Mouse (Mus musculus) lung, postnatal 25 days (tissue): Measurements from ENCODE around the gene Fndc10.
"Not testable (repeated sequence)": the region's sequence is repeated elsewhere in the genome, so short reads cannot be mapped to it uniquely, and the experiment has no call there.

ENCODE experiments used
- DNase-seq: peaks from one replicate; pipeline ENCODE4 v3.0.0; 2022; ENCODE audit warnings: low spot score

Gene Fndc10

DNA sequence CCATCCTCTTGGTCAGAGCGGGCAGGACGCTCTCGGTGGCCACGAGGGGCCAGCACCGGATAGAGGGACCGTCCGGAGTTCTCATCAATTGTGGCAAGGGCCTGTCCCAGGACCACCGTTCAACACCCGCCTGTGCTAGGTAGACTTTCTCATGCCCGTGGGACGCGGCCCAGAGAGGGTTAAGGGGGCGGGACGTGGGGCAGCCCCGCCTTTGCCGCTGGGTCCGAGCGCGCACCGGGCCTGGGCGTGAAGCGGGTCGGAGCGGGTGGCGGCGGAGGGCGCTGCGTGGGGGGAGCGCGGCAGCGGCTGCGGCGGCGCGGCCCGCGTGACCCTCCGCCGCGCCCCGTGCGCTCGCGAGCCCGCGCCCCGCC lies at the start of gene Fndc10:
Gene Fndc10 (plus strand): TSS at position 232 of the 371 bp plus-strand sequence.
- DNase-seq, result peak; percentile 32

- not testable (repeated sequence) for DNase-seq
Observed at GRCm38 (mm10) chr4:155645308-155645707, 48.8 kb upstream of the Fndc10 start, which contains the start of gene Gm10563. Gm10563 (minus strand) TSS chr4:155645408.

DNA sequence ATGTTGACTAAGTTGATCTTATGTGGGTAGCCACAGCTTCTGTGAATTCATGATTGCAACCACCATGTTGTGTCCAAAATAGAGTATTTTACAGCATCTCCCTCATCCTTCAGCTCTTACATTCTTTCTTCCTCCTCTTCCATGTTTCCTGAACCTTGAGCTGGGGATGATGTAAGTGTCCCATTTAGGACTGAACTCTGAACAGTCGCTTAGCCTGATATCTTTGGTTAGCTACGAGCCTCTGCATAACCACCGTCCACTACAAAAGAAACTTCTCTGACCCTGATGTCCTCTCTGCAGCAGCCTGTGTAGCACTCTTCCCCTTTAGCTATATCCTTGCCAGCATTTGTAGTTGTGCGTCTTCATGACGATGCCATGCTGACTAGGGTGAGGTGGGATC lies 48.4 kb upstream of the Fndc10 start:
- DNase-seq, result no peak

DNA sequence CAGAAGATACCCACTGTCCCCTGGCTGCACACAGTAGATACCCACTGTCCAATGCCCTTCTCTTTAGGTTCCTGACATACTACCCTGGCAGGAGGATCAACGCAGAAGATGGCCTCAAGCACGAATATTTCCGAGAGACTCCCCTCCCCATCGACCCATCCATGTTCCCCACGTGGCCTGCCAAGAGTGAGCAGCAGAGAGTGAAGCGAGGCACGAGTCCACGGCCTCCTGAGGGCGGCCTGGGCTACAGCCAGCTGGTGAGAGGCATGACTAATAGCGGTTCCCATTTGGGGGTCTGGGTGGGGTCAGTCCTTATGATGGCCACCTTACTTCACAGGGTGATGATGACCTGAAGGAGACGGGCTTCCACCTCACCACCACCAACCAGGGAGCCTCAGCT lies 44.8 kb upstream of the Fndc10 start:
- DNase-seq, result no peak

- peak; percentile 60 for DNase-seq
Observed at GRCm38 (mm10) chr4:155651553-155652269, 42.4 kb upstream of the Fndc10 start.

GRCm38 (mm10) chr4:155652283-155653085 lies 41.7 kb upstream of the Fndc10 start:
- no peak for DNase-seq

- peak; percentile 21 for DNase-seq
Observed at GRCm38 (mm10) chr4:155653086-155653450, 41.1 kb upstream of the Fndc10 start, which contains the start of gene Mmp23. Mmp23 (minus strand) TSS chr4:155653384.

DNA sequence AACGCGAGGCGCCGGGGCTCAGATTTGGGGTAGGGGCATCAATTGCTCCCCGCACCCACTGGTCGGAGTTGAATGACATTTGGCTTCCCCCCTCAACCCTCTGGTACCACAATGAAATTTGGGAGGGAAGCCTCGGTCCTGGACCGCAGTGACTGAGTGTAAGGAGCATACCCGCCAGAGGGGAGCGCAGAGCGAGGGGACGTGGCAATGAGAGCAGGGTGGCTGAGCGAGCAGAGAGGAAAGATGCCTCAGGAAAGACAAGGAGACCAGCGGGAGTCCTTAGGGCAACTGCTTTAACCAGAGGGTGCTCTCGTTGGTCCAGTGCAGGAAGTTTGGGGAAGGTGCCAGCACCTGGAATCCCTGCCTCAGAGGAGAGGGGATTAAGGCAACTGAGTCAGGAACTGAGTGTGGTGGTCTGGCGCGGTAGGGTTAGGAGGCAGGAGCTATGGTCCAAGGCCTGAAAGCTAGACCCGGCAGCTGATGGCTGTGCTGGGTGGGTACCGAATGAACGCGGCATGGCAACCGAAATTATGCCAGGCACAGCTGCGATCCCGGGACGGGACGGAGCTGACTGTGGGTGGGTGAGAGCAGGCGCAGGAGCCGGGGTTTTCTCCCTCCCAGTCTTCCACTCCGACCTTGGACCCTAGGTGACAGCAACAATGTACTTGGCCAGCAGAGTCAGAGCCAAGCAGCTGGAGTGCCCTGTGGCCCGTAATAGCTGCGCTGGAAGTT lies 40.5 kb upstream of the Fndc10 start:
- DNase-seq, result no peak

- DNase-seq, result no peak
Observed at GRCm38 (mm10) chr4:155654183-155654455, 40.0 kb upstream of the Fndc10 start.

DNA sequence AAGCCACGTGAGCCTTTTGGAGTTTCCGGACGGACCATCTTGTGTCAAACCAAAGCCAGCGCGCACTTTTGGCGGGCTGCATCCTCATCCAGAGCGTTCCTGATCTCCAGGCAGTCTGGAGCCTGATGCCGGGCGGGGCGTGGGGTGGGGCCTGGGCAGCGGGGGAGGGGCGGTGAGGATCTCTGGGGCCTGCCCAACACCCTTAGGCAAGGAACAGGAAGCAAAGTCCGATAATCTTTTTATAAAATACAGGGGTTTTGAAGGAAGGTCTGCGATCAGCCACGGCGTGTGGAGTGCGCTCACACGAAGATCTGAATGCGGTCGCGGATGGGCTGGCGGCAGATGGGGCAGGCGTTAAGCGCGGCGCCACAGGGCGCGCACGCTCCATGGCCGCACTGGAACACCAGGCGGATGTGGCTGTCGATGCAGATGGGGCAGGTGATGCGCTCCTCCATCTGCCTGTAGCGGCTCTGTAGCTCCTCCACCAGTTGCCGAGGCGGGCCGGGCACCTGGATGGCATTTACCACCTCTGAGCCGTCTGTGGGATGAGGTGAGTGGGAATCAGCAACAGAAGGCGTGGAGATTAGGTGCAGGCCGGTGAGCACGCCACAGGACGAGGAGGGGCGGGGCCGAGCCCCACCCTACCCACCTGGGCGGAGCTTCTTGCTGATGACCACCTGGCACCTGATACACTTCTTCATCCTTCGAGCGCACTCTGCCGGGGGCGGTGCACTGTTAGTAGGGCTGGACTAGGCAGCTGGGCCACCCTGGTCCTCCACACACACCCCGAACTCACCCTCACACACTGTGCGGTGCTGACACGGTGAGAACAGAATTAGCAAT lies 39.5 kb upstream of the Fndc10 start:
- peak; percentile 52 for DNase-seq

DNA sequence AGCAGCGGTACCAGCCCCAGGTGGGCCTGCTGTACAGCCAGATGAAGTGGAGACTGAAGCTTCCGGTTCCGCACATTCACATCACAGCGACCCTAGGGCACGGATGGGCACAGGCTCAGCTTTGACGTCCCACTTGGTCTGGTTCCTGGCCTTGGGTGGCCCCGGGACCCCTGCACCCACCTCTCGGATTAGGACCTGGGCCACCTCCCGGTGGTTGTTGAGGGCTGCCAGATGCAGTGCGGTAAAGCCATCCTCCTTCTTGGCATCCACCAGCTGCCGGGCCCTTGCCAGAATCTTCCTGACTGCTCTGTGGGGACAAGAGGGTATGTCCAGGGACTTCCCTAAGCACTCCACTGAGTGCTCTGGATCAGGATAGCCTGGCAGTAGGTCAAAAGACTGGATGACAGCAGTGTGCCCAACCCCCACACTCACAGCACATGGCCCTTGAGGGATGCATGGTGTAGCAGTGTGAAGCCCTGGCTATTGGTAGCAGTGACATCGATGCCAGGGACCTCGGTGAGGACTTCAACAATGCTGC lies 37.9 kb upstream of the Fndc10 start:
- no peak for DNase-seq

DNA sequence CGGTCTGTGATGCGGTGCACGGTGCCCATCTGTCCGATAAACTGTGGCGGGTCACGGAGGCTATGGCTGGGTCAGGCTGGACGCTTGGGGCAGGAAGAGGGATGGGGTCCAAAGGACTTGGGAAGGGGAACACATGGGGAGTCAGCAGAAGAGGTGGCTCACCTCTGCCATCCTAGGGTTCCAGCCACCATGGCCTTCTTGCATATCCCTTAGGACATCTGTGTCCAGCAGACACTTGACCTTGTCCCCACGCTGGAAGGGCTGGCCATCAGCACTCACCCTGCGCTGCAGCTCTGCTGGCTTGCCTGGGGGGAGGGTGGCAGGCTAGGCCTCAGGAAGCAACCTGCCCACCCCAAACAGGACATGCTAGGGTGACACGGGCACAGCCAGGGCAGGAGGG lies 35.2 kb upstream of the Fndc10 start:
- no peak for DNase-seq

- no peak for DNase-seq
Observed at GRCm38 (mm10) chr4:155660641-155661040, 33.5 kb upstream of the Fndc10 start.

DNA sequence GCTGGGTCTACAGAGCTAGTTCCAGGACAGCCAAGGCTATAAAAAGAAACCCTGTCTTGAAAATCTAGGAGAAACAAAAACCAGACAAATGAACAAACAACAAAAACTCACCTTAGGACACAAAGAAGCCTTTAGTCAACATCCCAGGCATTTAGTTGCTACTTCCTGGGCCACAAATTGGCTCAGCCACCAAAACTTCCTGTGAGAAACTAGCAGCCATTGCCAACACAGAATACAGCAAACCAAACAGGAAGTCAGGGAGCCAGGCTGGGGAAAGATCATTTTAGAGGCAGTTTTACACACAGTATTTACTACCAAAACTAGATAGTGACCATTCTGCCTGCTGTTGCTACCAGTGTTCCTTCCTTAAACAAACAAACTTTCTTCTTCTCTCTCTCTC lies 27.2 kb upstream of the Fndc10 start:
- no peak for DNase-seq

DNA sequence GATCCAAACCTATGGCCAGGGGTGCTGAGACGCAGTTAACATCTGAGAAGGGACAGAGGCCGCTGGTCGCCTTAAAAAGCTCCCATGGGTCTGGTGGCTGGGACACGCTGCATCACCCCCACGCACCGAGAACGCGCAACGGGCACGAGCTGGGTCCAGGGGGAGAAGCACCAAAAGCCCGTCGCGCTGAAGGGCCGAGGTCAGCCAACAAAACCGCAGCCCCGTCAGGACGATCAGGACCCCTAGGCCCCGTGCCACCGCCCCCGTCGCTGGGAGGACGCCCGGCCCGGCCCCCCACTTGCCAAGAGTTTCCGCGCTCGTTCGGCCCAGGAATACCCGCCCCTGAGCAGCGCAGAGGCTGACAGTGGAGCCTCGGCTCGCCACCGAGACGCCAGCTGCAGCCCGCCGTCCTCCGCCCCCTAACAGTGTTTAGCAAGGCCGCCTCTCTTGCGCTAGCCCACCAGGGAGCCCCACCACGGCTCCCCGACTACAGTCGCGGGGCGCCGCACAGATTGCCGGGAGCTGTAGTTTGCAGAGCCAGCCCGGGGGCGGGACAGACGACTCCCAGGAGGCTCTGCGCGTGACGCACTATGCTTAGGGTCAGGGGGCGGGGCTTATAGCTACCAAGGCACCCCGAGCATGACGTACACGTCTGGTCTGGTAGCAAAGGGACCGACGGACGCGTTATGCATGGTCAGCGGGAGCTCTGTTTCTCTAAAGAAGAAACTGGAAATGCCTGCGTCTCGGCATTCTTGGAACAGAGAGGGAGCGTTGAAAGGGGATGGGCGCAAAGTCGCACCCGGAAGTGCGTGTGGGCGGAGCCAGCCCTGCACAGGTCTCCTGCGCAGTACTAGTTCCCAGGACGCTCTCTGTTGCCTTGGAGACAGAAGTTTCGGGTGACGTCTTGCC lies 25.2 kb upstream of the Fndc10 start, which contains the start of gene Mib2:
Gene Mib2 (minus strand): TSS at position 510 of the 909 bp plus-strand sequence.
- peak; percentile 97 for DNase-seq

GRCm38 (mm10) chr4:155669598-155670075 lies 24.5 kb upstream of the Fndc10 start:
- no peak for DNase-seq

DNA sequence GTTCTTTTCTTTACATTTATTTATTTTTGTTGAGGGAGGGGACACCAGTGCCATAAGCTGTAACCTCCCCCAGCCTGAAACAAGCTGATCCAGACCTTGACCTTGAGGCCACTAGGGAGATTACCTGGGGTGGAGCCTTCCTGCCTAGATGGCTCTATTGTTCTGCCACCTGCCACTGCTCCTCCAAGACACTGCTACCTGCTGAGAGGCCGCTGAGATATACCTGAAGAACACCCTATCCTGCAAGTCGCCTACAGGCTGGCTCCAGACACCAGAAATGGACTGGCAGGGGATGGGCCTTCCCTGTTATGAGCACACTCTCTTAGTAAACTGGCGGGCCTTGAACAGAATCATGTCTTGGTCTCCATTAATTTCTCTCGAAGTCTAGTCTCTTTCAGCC lies 23.9 kb upstream of the Fndc10 start:
- not testable (repeated sequence) for DNase-seq

GRCm38 (mm10) chr4:155672082-155672481 lies 22.1 kb upstream of the Fndc10 start:
- no peak for DNase-seq

GRCm38 (mm10) chr4:155675991-155676390 lies 18.2 kb upstream of the Fndc10 start:
- DNase-seq, result peak; percentile 32

GRCm38 (mm10) chr4:155683670-155684277 lies 10.4 kb upstream of the Fndc10 start:
- DNase-seq, result not testable (repeated sequence)
